Comparison of ENCODE assay signal across 11 mouse cellular contexts in the genomic region with DNA sequence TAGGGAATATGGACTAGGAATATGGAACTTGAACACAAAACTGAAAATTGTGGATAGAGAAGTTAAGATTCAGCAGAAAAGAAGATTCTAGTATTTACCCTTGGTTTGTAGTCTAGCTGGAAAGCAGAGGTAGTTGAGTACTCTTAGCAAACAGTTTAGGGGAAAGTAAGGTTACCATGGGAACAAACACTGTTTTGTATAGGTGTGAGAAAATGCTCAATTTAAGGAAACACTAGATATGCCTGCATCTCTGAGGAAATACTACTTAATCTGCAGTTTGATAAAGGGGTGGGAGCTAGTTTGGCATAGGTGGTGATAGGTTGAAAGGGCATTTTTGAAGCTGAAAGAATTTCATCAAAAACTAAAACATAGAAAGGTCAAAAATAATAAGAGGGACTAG. TPM values are rescaled to one million over a fixed set of nuclear protein-coding genes. Genes with fewer than 3 reads are reported as not detected.
A peak's percentile ranks its signal among the peaks of the same experiment; 100 is the strongest.
DNase-seq lines count a peak whose midpoint lies in the region; ATAC-seq and TF ChIP-seq lines count a peak whose summit lies in the region.
"Had no signal": no experiment of that assay in that cellular context is flagged by ENCODE, and none has a peak within 500 bp of the region (broad histone marks: within the 10 kb centered on the region; RNA-seq: fewer than 3 reads in every experiment).

No protein-coding gene starts in this region.

- TF ChIP-seq CTCF in heart, postnatal 0 days (IDR thresholded peaks at IDR 0.05; ENCODE audit: low read depth), result no peak

- peak overlapping the region; percentile 99; the same call in 1 of the 2 replicates for H3K9ac ChIP-seq in heart, postnatal 0 days (replicated peaks; ENCODE audit: low read depth, low read length)
- H3K9ac ChIP-seq: limb, embryonic 15.5 days; neural tube, embryonic 12.5 days had no signal

- no peak for DNase-seq in heart, postnatal 0 days (ENCODE audit: low spot score)
- no peak for DNase-seq in heart, postnatal 25 days (ENCODE audit: low spot score)
- DNase-seq in thymus, postnatal 0 days (ENCODE audit: low spot score), result peak; percentile 25
- DNase-seq in thymus, postnatal 36 days, result no peak
- no peak for DNase-seq in adrenal gland, adult 8-10 months
- DNase-seq: kidney, adult 8-10 months; spleen, adult 18-20 months had no signal

- intact Hi-C loops in heart, postnatal 25 days (cut with DNase I), result loop anchor here (10.0 kb wide), 1 partner anchor 126 kb away; the partner anchor contains the start of gene Lrig2

- H3K27me3 ChIP-seq in heart, postnatal 0 days (ENCODE audit: control insufficient read depth, insufficient read depth, low read length), result no peaks in the 10 kb centered on the region
- H3K27me3 ChIP-seq: limb, embryonic 15.5 days; neural tube, embryonic 12.5 days had no signal

- TF ChIP-seq EP300 in heart, postnatal 0 days (IDR thresholded peaks at IDR 0.05; ENCODE audit: low read depth), result no peak

- ATAC-seq in heart, postnatal 0 days (ENCODE audit: insufficient read depth, low read depth), result no peak
- ATAC-seq in monocyte, adult 5-6 weeks (replicated peaks; ENCODE audit: insufficient number of reproducible peaks, low FRiP score, low TSS enrichment, poor library complexity, severe bottlenecking), result no peak

- peak overlapping the region; percentile 99 for H3K4me3 ChIP-seq in heart, postnatal 0 days (ENCODE audit: low read depth, low read length)
- peak overlapping the region; percentile 39 for H3K4me3 ChIP-seq in brown adipose tissue, adult 24 weeks (ENCODE audit: insufficient read depth, low read depth, low read length)
- H3K4me3 ChIP-seq: limb, embryonic 15.5 days; neural tube, embryonic 12.5 days had no signal

- no peak overlapping the region; the same call in 1 of the 2 replicates for H3K27ac ChIP-seq in heart, postnatal 0 days (ENCODE audit: low read depth)
- no peak overlapping the region for H3K27ac ChIP-seq in brown adipose tissue, adult 24 weeks (replicated peaks; ENCODE audit: low read depth, low read length)
- H3K27ac ChIP-seq: limb, embryonic 15.5 days; neural tube, embryonic 12.5 days had no signal

- H3K4me2 ChIP-seq in heart, postnatal 0 days (ENCODE audit: low read depth, low read length), result peak overlapping the region; percentile 94
- H3K4me2 ChIP-seq: limb, embryonic 15.5 days; neural tube, embryonic 12.5 days had no signal

- H3K4me1 ChIP-seq in heart, postnatal 0 days (ENCODE audit: control insufficient read depth, insufficient read depth), result peaks cover 8% of the 10 kb centered on the region; the same call in 1 of the 2 replicates
- H3K4me1 ChIP-seq in brown adipose tissue, adult 24 weeks (ENCODE audit: control insufficient read depth, insufficient read depth, insufficient read length, low read length), result no peaks in the 10 kb centered on the region

- H3K36me3 ChIP-seq in heart, postnatal 0 days (replicated peaks; ENCODE audit: control insufficient read depth, insufficient read depth, low read length), result no peaks in the 10 kb centered on the region
- H3K36me3 ChIP-seq: limb, embryonic 15.5 days; neural tube, embryonic 12.5 days had no signal

- no peaks in the 10 kb centered on the region for H3K9me3 ChIP-seq in heart, postnatal 0 days (replicated peaks; ENCODE audit: control insufficient read depth, low read length)
- H3K9me3 ChIP-seq: limb, embryonic 15.5 days; neural tube, embryonic 12.5 days had no signal

RNA-seq across cellular contexts. Expression of gene Slc16a1, which starts 2.4 kb away (rescaled TPM):
- 213 and 255 TPM in 2 replicates for total RNA-seq in heart, postnatal 0 days (2014; rRNA removed; ENCODE audit: low replicate concordance)
- polyA plus RNA-seq in heart, postnatal 0 days (2015; fragmentation: Nextera tagmentation; extraction: Ambion mirVana), result 73.4 and 104 TPM in 2 replicates
- total RNA-seq in heart, postnatal 25 days (2021), result 100 to 1,000 TPM; 166 to 175 TPM
- 82.5 and 84.3 TPM in 2 replicates for polyA plus RNA-seq in thymus, postnatal 0 days (2015; fragmentation: Nextera tagmentation; extraction: Ambion mirVana)
- 185 and 208 TPM in 2 replicates for polyA plus RNA-seq in brown adipose tissue, adult 24 weeks (2012; ENCODE audit: insufficient read depth, insufficient read length, missing spikeins)
- 4.8 to 7.0 TPM (median 6.2 TPM) in 3 replicates for total RNA-seq in monocyte, adult 5-6 weeks (2017)
- total RNA-seq in adrenal gland, adult 8-10 months (2022), result 10 to 100 TPM; 17.5 to 29.1 (median 23.5) TPM
